Mouse (Mus musculus): Measurements from ENCODE around the gene Khsrp.

The Khsrp gene

GRCm38 (mm10) chr17:56985656-56986055, 45.7 kb downstream of the Khsrp start:
- no peak for DNase-seq

GRCm38 (mm10) chr17:56984886-56985285, 46.4 kb downstream of the Khsrp start:
- DNase-seq: no peak

GRCm38 (mm10) chr17:56982013-56982412, 49.3 kb downstream of the Khsrp start, which contains the start of gene Acer1:
TSS of gene Acer1 (minus strand) at chr17:56982126.
- DNase-seq: no peak

- no peak for DNase-seq
Measured at GRCm38 (mm10) chr17:56981049-56981448, 50.3 kb downstream of the Khsrp start.

GRCm38 (mm10) chr17:56979524-56979923, 51.8 kb downstream of the Khsrp start:
- no peak for DNase-seq

GRCm38 (mm10) chr17:56976531-56977390, 54.6 kb downstream of the Khsrp start:
- no peak for DNase-seq

- DNase-seq: no peak
Measured at GRCm38 (mm10) chr17:56975391-56975790, 55.9 kb downstream of the Khsrp start.

- no peak for DNase-seq
Measured at GRCm38 (mm10) chr17:56974708-56975240, 56.5 kb downstream of the Khsrp start.

GRCm38 (mm10) chr17:56973956-56974707, 57.2 kb downstream of the Khsrp start:
- DNase-seq: peak; percentile 14

Data from embryo, embryonic 11 days (tissue).